Mouse (Mus musculus): Measurements from ENCODE around the gene Rnf227. TPM values are rescaled to one million over a fixed set of nuclear protein-coding genes. Genes with fewer than 3 reads are reported as not detected.

Rnf227 gene
- 3.7 TPM for polyA plus RNA-seq (2015; fragmentation: Illumina TruSeq; extraction: RNeasy Lipid Tissue Mini Kit (QIAGEN cat#74804); ENCODE audit: insufficient read depth, low replicate concordance)

DNA sequence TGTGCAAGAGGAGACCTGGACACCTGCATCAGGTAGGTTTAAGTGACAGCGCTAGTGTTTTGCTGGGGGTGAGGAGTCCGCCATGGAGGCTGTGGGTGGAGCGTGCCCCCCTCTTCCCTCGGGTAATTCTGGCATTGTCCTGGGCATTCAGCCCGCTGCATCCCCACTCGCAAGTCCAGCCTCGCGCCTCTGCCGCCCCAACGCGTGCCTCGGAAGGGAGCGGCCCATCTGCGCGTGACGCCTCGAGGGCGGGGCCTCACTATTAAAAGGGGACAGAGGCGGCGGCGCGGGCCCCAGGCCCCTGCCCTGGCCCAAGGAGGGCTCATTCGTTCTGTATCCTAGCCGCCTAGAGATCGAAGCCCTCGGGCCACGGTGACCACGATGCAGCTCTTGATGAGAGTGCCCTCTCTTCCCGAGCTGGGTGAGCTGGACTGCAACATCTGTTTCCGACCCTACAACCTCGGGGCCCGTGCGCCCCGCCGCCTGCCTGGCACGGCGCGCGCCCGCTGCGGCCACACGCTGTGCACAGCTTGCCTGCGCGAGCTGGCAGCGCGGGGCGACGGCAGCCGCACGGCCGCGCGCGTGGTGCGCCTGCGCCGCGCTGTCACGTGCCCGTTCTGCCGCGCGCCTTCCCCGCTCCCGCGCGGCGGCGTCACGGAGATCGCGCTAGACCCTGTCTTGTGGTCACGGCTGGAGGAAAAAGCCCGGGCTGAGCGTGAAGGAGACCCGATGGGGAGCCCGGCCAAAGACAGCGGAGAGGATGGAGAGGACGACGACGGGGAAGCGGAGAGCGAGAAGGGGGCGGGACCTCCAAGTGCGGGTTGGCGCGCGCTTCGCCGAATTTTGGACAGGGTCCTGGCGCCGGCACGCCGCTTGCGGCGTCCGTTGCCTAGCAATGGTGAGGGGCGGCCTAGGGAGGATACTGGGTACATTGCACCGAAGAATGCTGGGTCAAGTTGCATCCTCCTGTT, at the start of gene Rnf227:
Gene Rnf227 (plus strand): TSS at position 301 of the 971 bp plus-strand sequence.

DNA sequence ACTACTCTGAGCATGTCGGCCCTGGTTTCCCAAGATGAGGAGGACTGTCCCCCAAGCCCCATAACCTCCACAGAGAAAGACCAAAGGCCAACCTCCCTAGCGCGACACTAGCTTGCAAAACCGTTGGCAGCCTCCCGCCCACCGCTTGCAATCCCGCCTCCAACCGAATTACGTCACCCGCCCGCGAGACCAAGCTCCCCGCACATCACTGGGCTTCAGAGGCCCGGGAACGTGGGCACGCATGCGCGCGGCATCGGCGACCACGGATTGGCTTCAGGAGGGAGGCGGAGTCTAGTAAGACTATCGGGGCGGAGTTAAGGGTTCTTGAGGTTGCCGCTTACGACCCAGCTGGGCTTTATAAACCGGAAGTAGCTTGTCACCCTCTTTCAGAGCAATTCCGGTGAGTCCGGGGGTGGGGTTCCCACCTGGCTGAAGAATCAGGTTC, 16.6 kb upstream of the Rnf227 start, which contains the start of the genes Cntrob and Trappc1:
Gene Cntrob (minus strand): TSS at position 109 of the 445 bp plus-strand sequence.
Gene Trappc1 (plus strand): TSS at position 314 of the 445 bp plus-strand sequence.

DNA sequence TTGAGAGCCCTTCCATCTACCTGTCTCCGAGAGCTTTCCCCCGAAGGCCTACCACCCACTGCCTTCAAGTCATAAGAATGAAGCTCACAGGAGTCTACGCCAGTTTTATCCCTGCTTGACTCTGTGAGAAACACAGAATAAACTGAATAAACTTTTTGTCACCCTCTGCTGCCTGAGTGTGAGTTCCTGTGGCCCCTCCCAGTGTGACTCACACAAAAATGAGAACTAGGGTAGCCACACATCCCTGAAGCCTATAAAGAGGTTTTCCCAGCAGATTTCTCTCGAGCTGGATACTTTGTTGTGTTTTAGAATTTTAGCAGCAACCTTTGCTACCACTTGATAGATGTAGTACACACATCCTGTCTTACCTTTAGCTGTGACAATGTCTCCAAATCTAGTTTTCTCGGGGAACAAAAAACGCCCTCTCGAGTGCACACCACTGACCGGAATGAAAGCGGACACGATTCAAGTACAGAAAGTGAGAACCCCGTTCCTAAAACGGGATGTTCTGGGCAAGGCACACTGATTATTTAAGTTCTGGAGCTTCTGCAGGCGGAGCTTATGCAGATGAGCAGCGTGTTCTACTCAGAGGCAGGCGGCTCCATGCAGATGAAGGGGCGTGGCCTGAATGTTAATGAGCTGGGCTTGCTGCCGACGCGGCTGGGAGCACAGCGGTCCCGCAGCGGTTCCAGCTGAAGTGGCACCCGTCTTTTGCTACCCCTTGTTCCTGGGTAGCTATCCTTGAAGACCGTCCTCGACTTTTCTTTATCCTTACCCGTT, 14.4 kb upstream of the Rnf227 start, which contains the start of gene Kcnab3:
Gene Kcnab3 (plus strand): TSS at position 631 of the 780 bp plus-strand sequence.

GRCm38 (mm10) chr11:69369215-69369989, 29.1 kb downstream of the Rnf227 start, which contains the start of gene Chd3:
Gene Chd3 (minus strand): TSS chr11:69369406.

Other genes starting within 250 kb of the Rnf227 start
- 8.1 TPM for gene Per1, start 245.2 kb upstream of the Rnf227 start, polyA plus RNA-seq (2015; fragmentation: Illumina TruSeq; extraction: RNeasy Lipid Tissue Mini Kit (QIAGEN cat#74804); ENCODE audit: insufficient read depth, low replicate concordance)
- gene Hes7, start 220.1 kb upstream of the Rnf227 start, polyA plus RNA-seq (2015; fragmentation: Illumina TruSeq; extraction: RNeasy Lipid Tissue Mini Kit (QIAGEN cat#74804); ENCODE audit: insufficient read depth, low replicate concordance): 0.12 TPM
- 0.44 TPM for gene 9130213A22Rik, start 217.9 kb upstream of the Rnf227 start, polyA plus RNA-seq (2015; fragmentation: Illumina TruSeq; extraction: RNeasy Lipid Tissue Mini Kit (QIAGEN cat#74804); ENCODE audit: insufficient read depth, low replicate concordance)
- gene Aloxe3, start 214.6 kb upstream of the Rnf227 start, polyA plus RNA-seq (2015; fragmentation: Illumina TruSeq; extraction: RNeasy Lipid Tissue Mini Kit (QIAGEN cat#74804); ENCODE audit: insufficient read depth, low replicate concordance): 0.50 TPM
- not detected for gene Alox12b, start 183.5 kb upstream of the Rnf227 start, polyA plus RNA-seq (2015; fragmentation: Illumina TruSeq; extraction: RNeasy Lipid Tissue Mini Kit (QIAGEN cat#74804); ENCODE audit: insufficient read depth, low replicate concordance)
- 0.25 TPM for gene Alox8, start 142.6 kb upstream of the Rnf227 start, polyA plus RNA-seq (2015; fragmentation: Illumina TruSeq; extraction: RNeasy Lipid Tissue Mini Kit (QIAGEN cat#74804); ENCODE audit: insufficient read depth, low replicate concordance)
- gene Gucy2e, start 103.4 kb upstream of the Rnf227 start, polyA plus RNA-seq (2015; fragmentation: Illumina TruSeq; extraction: RNeasy Lipid Tissue Mini Kit (QIAGEN cat#74804); ENCODE audit: insufficient read depth, low replicate concordance): 0.06 TPM
- gene Cntrob, start 16.7 kb upstream of the Rnf227 start, polyA plus RNA-seq (2015; fragmentation: Illumina TruSeq; extraction: RNeasy Lipid Tissue Mini Kit (QIAGEN cat#74804); ENCODE audit: insufficient read depth, low replicate concordance): 13.3 TPM
- 112 TPM for gene Trappc1, start 16.5 kb upstream of the Rnf227 start, polyA plus RNA-seq (2015; fragmentation: Illumina TruSeq; extraction: RNeasy Lipid Tissue Mini Kit (QIAGEN cat#74804); ENCODE audit: insufficient read depth, low replicate concordance)
- gene Kcnab3, start 14.2 kb upstream of the Rnf227 start, polyA plus RNA-seq (2015; fragmentation: Illumina TruSeq; extraction: RNeasy Lipid Tissue Mini Kit (QIAGEN cat#74804); ENCODE audit: insufficient read depth, low replicate concordance): 1.2 TPM
- gene Chd3, start 28.9 kb downstream of the Rnf227 start, polyA plus RNA-seq (2015; fragmentation: Illumina TruSeq; extraction: RNeasy Lipid Tissue Mini Kit (QIAGEN cat#74804); ENCODE audit: insufficient read depth, low replicate concordance): 161 TPM
- 48.9 TPM for gene Naa38, start 55.0 kb downstream of the Rnf227 start, polyA plus RNA-seq (2015; fragmentation: Illumina TruSeq; extraction: RNeasy Lipid Tissue Mini Kit (QIAGEN cat#74804); ENCODE audit: insufficient read depth, low replicate concordance)
- gene Cyb5d1, start 55.2 kb downstream of the Rnf227 start, polyA plus RNA-seq (2015; fragmentation: Illumina TruSeq; extraction: RNeasy Lipid Tissue Mini Kit (QIAGEN cat#74804); ENCODE audit: insufficient read depth, low replicate concordance): 35.9 TPM
- 2.4 TPM for gene Tmem88, start 57.8 kb downstream of the Rnf227 start, polyA plus RNA-seq (2015; fragmentation: Illumina TruSeq; extraction: RNeasy Lipid Tissue Mini Kit (QIAGEN cat#74804); ENCODE audit: insufficient read depth, low replicate concordance)
- gene Kdm6b, start 73.2 kb downstream of the Rnf227 start, polyA plus RNA-seq (2015; fragmentation: Illumina TruSeq; extraction: RNeasy Lipid Tissue Mini Kit (QIAGEN cat#74804); ENCODE audit: insufficient read depth, low replicate concordance): 8.9 TPM
- 0.51 TPM for gene Dnah2, start 208.6 kb downstream of the Rnf227 start, polyA plus RNA-seq (2015; fragmentation: Illumina TruSeq; extraction: RNeasy Lipid Tissue Mini Kit (QIAGEN cat#74804); ENCODE audit: insufficient read depth, low replicate concordance)
- gene Efnb3, start 219.7 kb downstream of the Rnf227 start, polyA plus RNA-seq (2015; fragmentation: Illumina TruSeq; extraction: RNeasy Lipid Tissue Mini Kit (QIAGEN cat#74804); ENCODE audit: insufficient read depth, low replicate concordance): 0.88 TPM
- gene Wrap53, start 239.8 kb downstream of the Rnf227 start, polyA plus RNA-seq (2015; fragmentation: Illumina TruSeq; extraction: RNeasy Lipid Tissue Mini Kit (QIAGEN cat#74804); ENCODE audit: insufficient read depth, low replicate concordance): 7.7 TPM
- gene Trp53, start 239.9 kb downstream of the Rnf227 start, polyA plus RNA-seq (2015; fragmentation: Illumina TruSeq; extraction: RNeasy Lipid Tissue Mini Kit (QIAGEN cat#74804); ENCODE audit: insufficient read depth, low replicate concordance): 99.7 TPM

Data from spleen, adult 10 weeks (tissue).